Mouse (Mus musculus) thymus, adult 2 months (tissue): ENCODE results near the gene D430041D05Rik.

Source experiments
- CTCF ChIP-seq: fragments of 200-500 bp; IDR thresholded peaks from 2 replicates; pipeline ENCODE4 v1.5.1; 2012; ENCODE audit warnings: mild to moderate bottlenecking, control low read depth, low read length, moderate library complexity, borderline replicate concordance; ENCODE audit not compliant: control insufficient read depth, poor library complexity, insufficient read depth; ENCODE audit errors: extremely low read depth
- POLR2A ChIP-seq: fragments of 200-500 bp; IDR thresholded peaks from 2 replicates; pipeline ENCODE4 v1.6.1; 2012; ENCODE audit warnings: mild to moderate bottlenecking, low read length, control low read depth, moderate library complexity; ENCODE audit not compliant: control insufficient read depth, poor library complexity, insufficient read depth; ENCODE audit errors: extremely low read depth

GRCm38 (mm10) chr2:104218114-104218513, 192.7 kb downstream of the D430041D05Rik start:
- TF ChIP-seq CTCF, result no peak
- no peak for TF ChIP-seq POLR2A
